8 mouse cellular contexts compared by ENCODE assay signal in the genomic region with DNA sequence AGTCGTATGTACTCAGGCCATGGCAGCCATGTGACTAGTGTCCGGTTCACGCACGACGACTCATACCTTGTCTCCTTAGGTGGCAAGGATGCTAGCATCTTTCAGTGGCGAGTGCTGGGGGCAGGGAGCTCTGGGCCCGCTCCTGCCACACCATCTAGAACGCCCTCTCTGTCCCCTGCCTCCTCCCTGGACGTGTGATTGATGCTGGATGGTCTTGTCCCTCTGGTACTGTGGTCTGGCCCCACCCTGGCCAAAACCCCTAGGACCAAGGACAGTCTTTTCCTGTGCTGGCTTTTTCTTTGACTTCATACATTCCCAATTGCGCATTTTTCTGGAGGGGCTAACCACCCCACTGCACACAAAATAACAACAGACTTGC. TPM values are rescaled to one million over a fixed set of nuclear protein-coding genes. Genes with fewer than 3 reads are reported as not detected.
DNase-seq lines count a peak whose midpoint lies in the region; ATAC-seq and TF ChIP-seq lines count a peak whose summit lies in the region.

No protein-coding gene starts in this region.

- peak overlapping the region; percentile 96 for H3K4me3 ChIP-seq in neural tube, embryonic 11.5 days (ENCODE audit: low read depth, low read length)
- H3K4me3 ChIP-seq in limb, embryonic 10.5 days = peak overlapping the region; percentile 85
- peak overlapping the region; percentile 97 for H3K4me3 ChIP-seq in small intestine, adult 2 months (ENCODE audit: low read depth, low read length)

- H3K4me1 ChIP-seq in neural tube, embryonic 11.5 days (ENCODE audit: control insufficient read depth, insufficient read depth, low read length) = peaks cover 9% of the 10 kb centered on the region; the same call in 1 of the 2 replicates
- H3K4me1 ChIP-seq in limb, embryonic 10.5 days = peaks cover 36% of the 10 kb centered on the region
- peaks cover 22% of the 10 kb centered on the region for H3K4me1 ChIP-seq in small intestine, adult 2 months (ENCODE audit: control insufficient read depth, insufficient read depth, insufficient read length, low read length)

- ATAC-seq in neural tube, embryonic 11.5 days (ENCODE audit: insufficient read depth, low FRiP score, low TSS enrichment) = peak; percentile 46; the same call in 1 of the 2 replicates

- peak overlapping the region; percentile 99 for H3K9ac ChIP-seq in neural tube, embryonic 11.5 days (ENCODE audit: low read length)

- 25% methylated on average over 10 of the region's 10 CpGs for WGBS in neural tube, embryonic 11.5 days
- WGBS in limb, embryonic 10.5 days = 30% methylated on average over 10 of the region's 10 CpGs
- 52% methylated on average over 10 of the region's 10 CpGs for WGBS in small intestine, adult 2 months

- H3K4me2 ChIP-seq in neural tube, embryonic 11.5 days (ENCODE audit: low read depth) = peak overlapping the region; percentile 42

- DNase-seq in cerebellum, adult 9-11 months = peak; percentile 65
- no peak for DNase-seq in cerebellum, adult 11 months
- DNase-seq in neural tube, embryonic 11.5 days (ENCODE audit: low spot score) = no peak
- DNase-seq in neural tube, embryonic 10.5 days (ENCODE audit: extremely low spot score, low spot score) = no peak
- peak; percentile 41 for DNase-seq in limb, embryonic 10.5 days (ENCODE audit: low spot score)
- no peak for DNase-seq in frontal cortex, postnatal 25 days (ENCODE audit: low spot score in 2 of 2)
- DNase-seq in gastrocnemius, adult 18-20 months (ENCODE audit: low spot score) = no peak

- TF ChIP-seq CTCF in small intestine, adult 2 months (IDR thresholded peaks at IDR 0.05; ENCODE audit: extremely low read depth, insufficient read length, insufficient replicate concordance, low read depth, low read length) = no peak

- H3K9me3 ChIP-seq in neural tube, embryonic 11.5 days (ENCODE audit: control insufficient read depth, low read length) = no peaks in the 10 kb centered on the region
- H3K9me3 ChIP-seq in limb, embryonic 10.5 days (replicated peaks) = no peaks in the 10 kb centered on the region

- H3K27me3 ChIP-seq in neural tube, embryonic 11.5 days (ENCODE audit: control insufficient read depth, insufficient read depth, low read length) = no peaks in the 10 kb centered on the region
- no peaks in the 10 kb centered on the region for H3K27me3 ChIP-seq in limb, embryonic 10.5 days (ENCODE audit: low read depth, poor library complexity, severe bottlenecking)
- no peaks in the 10 kb centered on the region for H3K27me3 ChIP-seq in small intestine, adult 2 months (ENCODE audit: control insufficient read depth, insufficient read depth, low read length)

- H3K27ac ChIP-seq in neural tube, embryonic 11.5 days (ENCODE audit: low read depth, low read length) = peak overlapping the region; percentile 98
- H3K27ac ChIP-seq in limb, embryonic 10.5 days = peak overlapping the region; percentile 99
- H3K27ac ChIP-seq in small intestine, adult 2 months (ENCODE audit: insufficient read depth, low read depth, low read length) = peak overlapping the region; percentile 4; the same call in 1 of the 2 replicates

- peaks cover 9% of the 10 kb centered on the region for H3K36me3 ChIP-seq in neural tube, embryonic 11.5 days (ENCODE audit: control insufficient read depth, insufficient read depth, low read length)
- H3K36me3 ChIP-seq in limb, embryonic 10.5 days = peaks cover 78% of the 10 kb centered on the region
- peaks cover 33% of the 10 kb centered on the region for H3K36me3 ChIP-seq in small intestine, adult 2 months (ENCODE audit: control insufficient read depth, insufficient read depth, low read length)

- TF ChIP-seq POLR2A in small intestine, adult 2 months (IDR thresholded peaks at IDR 0.05; ENCODE audit: low read depth, low read length) = no peak

RNA-seq across cellular contexts. Expression of gene Mta2, which starts 0.6 kb away (rescaled TPM):
- polyA plus RNA-seq in neural tube, embryonic 11.5 days (2014; fragmentation: Nextera tagmentation; extraction: Ambion mirVana) = 55.6 and 57.5 TPM in 2 replicates
- polyA plus RNA-seq in limb, embryonic 10.5 days (2016; fragmentation: Nextera tagmentation; extraction: Ambion mirVana) = 229 and 233 TPM in 2 replicates
- polyA plus RNA-seq in small intestine, adult 2 months (2012; rRNA removed) = 15.0 and 21.7 TPM in 2 replicates
- 10 to 100 TPM; 21.6 to 24.2 TPM for total RNA-seq in gastrocnemius, adult 18-20 months (2021)

RNA-seq across cellular contexts. Expression of gene Eml3, which starts 11.8 kb away (rescaled TPM):
- 7.9 and 9.3 TPM in 2 replicates for polyA plus RNA-seq in neural tube, embryonic 11.5 days (2014; fragmentation: Nextera tagmentation; extraction: Ambion mirVana)
- polyA plus RNA-seq in limb, embryonic 10.5 days (2016; fragmentation: Nextera tagmentation; extraction: Ambion mirVana) = 37.1 and 37.5 TPM in 2 replicates
- polyA plus RNA-seq in small intestine, adult 2 months (2012; rRNA removed) = 18.4 and 32.2 TPM in 2 replicates
- total RNA-seq in gastrocnemius, adult 18-20 months (2021) = 1 to 10 TPM; 3.1 to 4.5 TPM

RNA-seq across cellular contexts. Expression of gene Rom1, which starts 12.0 kb away (rescaled TPM):
- polyA plus RNA-seq in neural tube, embryonic 11.5 days (2014; fragmentation: Nextera tagmentation; extraction: Ambion mirVana) = 0.88 and 1.2 TPM in 2 replicates
- polyA plus RNA-seq in limb, embryonic 10.5 days (2016; fragmentation: Nextera tagmentation; extraction: Ambion mirVana) = 4.1 and 4.3 TPM in 2 replicates
- 7.2 and 15.1 TPM in 2 replicates for polyA plus RNA-seq in small intestine, adult 2 months (2012; rRNA removed)
- total RNA-seq in gastrocnemius, adult 18-20 months (2021) = 1 to 10 TPM; 7.8 TPM

RNA-seq across cellular contexts. Expression of gene Tut1, which starts 12.5 kb away (rescaled TPM):
- 30.2 and 36.3 TPM in 2 replicates for polyA plus RNA-seq in neural tube, embryonic 11.5 days (2014; fragmentation: Nextera tagmentation; extraction: Ambion mirVana)
- polyA plus RNA-seq in limb, embryonic 10.5 days (2016; fragmentation: Nextera tagmentation; extraction: Ambion mirVana) = 49.6 and 49.7 TPM in 2 replicates
- 5.6 and 13.2 TPM in 2 replicates for polyA plus RNA-seq in small intestine, adult 2 months (2012; rRNA removed)
- 1 to 10 TPM; 7.6 to 8.2 TPM for total RNA-seq in gastrocnemius, adult 18-20 months (2021)

RNA-seq across cellular contexts. Expression of gene B3gat3, which starts 21.0 kb away (rescaled TPM):
- polyA plus RNA-seq in neural tube, embryonic 11.5 days (2014; fragmentation: Nextera tagmentation; extraction: Ambion mirVana) = 50.6 and 59.0 TPM in 2 replicates
- polyA plus RNA-seq in limb, embryonic 10.5 days (2016; fragmentation: Nextera tagmentation; extraction: Ambion mirVana) = 47.0 and 48.1 TPM in 2 replicates
- 40.1 and 69.5 TPM in 2 replicates for polyA plus RNA-seq in small intestine, adult 2 months (2012; rRNA removed)
- total RNA-seq in gastrocnemius, adult 18-20 months (2021) = 10 to 100 TPM; 32.1 to 37.9 TPM

Comparison
In these comparisons a context has a peak if more than half of its experiments do, and no peak if none do; other contexts are left out.
1. DNase-seq: peak in cerebellum, adult 9-11 months (single experiment) and limb, embryonic 10.5 days (single experiment); none in cerebellum, adult 11 months (single experiment), neural tube, embryonic 11.5 days (single experiment), neural tube, embryonic 10.5 days (single experiment), frontal cortex, postnatal 25 days (0 of 2) and gastrocnemius, adult 18-20 months (single experiment).
2. H3K27ac ChIP-seq: peak in every context shown above with its lines; median percentile 99 in limb, embryonic 10.5 days; 98 in neural tube, embryonic 11.5 days; 4 in small intestine, adult 2 months.
3. Peak in every context shown above with its lines, with median percentiles within 50 percentile points of each other: H3K4me3 ChIP-seq.